Mouse (Mus musculus) lung, embryonic 14.5 days (tissue): ENCODE results near the gene Stambp. TPM values are rescaled to one million over a fixed set of nuclear protein-coding genes. Genes with fewer than 3 reads are reported as not detected.

Source experiments
- ATAC-seq: fragments of 200-750 bp; cut with Nextera tagmentation; 2 replicates; pipeline ENCODE4 v1.8.0; 2017; ENCODE audit warnings: mild to moderate bottlenecking, moderate TSS enrichment, moderate library complexity; ENCODE audit not compliant: insufficient read depth
- DNase-seq: peaks from one replicate; pipeline ENCODE4 v3.0.0-alpha.2; 2015
- H3K27ac ChIP-seq: fragments of 300-500 bp; sonication (generic); 2 replicates; pipeline ENCODE4 v1.5.1; 2014; ENCODE audit warnings: low read depth, mild to moderate bottlenecking, moderate library complexity
- H3K27me3 ChIP-seq: fragments of 300-500 bp; sonication (generic); 2 replicates; pipeline ENCODE4 v1.6.1; 2014; ENCODE audit warnings: low read length, control low read depth; ENCODE audit not compliant: insufficient read depth
- H3K36me3 ChIP-seq: fragments of 300-500 bp; sonication (generic); 2 replicates; pipeline ENCODE4 v1.6.1; 2014; ENCODE audit warnings: control low read depth; ENCODE audit not compliant: insufficient read depth
- H3K4me1 ChIP-seq: fragments of 300-500 bp; sonication (generic); 2 replicates; pipeline ENCODE4 v1.6.1; 2014; ENCODE audit warnings: antibody characterized with exemption, control low read depth; ENCODE audit not compliant: insufficient read depth
- H3K4me2 ChIP-seq: fragments of 300-500 bp; sonication (generic); 2 replicates; pipeline ENCODE4 v1.6.1; 2014; ENCODE audit warnings: mild to moderate bottlenecking
- H3K4me3 ChIP-seq: fragments of 300-500 bp; sonication (generic); 2 replicates; pipeline ENCODE4 v1.5.1; 2014; ENCODE audit warnings: low read depth, low read length
- H3K9ac ChIP-seq: fragments of 300-500 bp; sonication (generic); 2 replicates; pipeline ENCODE4 v1.6.1; 2014
- H3K9me3 ChIP-seq: fragments of 300-500 bp; sonication (generic); 2 replicates; pipeline ENCODE4 v1.6.1; 2016; ENCODE audit warnings: low read depth, low read length, control low read depth
- CTCF ChIP-seq: IDR thresholded peaks from 2 replicates; pipeline ENCODE4 v1.5.1; 2016; ENCODE audit warnings: antibody characterized with exemption, low read depth
- WGBS: fragments of 180-500 bp; shearing (Covaris S2); extraction: QIAGEN DNeasy Blood & Tissue Kit; methylation state at CpG from one replicate; pipeline ENCODE4 v1.1.7; 2014; 5-methylcytosine and 5-hydroxymethylcytosine counted together
- polyA plus RNA-seq: library from polyadenylated mRNA; unstranded; fragments of >200 nt; fragmentation: Nextera tagmentation; extraction: Ambion mirVana; gene quantifications from 2 replicates; pipeline ENCODE4 v1.2.1, GENCODE M21; 2014

The Stambp gene
- polyA plus RNA-seq, 1 experiment from 2014 or later = 18.6 TPM

DNA sequence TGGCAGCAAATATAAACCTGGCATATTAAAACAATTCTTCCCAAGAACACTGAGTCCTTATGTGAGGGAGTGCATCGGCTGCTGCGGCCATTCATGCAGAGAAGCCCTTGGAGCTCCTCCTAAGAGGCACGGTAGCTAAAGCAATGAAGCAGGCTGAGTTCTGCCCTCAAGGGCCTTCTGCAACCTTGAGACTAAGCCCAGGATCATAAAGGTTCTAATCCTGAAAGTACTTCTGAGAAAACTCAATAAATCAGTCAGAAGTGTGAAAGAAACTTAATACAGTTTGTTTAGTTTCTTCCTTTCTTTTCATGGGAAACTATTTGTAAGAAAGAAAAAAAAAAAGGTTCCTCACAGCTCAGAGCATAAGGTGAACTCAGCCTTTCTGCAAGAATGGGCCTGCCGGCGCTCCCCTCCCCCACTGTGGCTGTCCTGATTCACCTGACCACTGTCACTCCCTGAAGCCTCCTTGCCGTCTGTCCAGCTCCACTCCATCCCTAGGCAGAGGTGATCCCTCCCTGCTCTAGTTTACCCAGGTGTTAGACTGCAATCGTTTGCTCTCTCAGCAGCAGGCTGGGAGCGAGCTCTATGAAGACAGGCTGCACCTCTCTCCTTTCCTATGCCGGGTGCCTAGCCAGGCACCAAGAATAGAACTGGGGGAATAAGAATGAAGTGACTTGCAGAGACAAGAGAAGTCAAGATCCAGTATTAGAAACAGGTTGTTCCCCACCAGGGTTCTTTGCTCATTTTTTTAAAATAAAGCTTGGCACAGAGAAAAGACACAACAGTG, 70.8 kb downstream of the Stambp start:
- H3K4me2 ChIP-seq = no peak overlapping the region
- no peak overlapping the region for H3K9ac ChIP-seq
- no peak for ATAC-seq
- H3K36me3 ChIP-seq = no peaks in the 10 kb centered on the region
- H3K27me3 ChIP-seq = no peaks in the 10 kb centered on the region
- H3K4me1 ChIP-seq = no peaks in the 10 kb centered on the region; the same call in 1 of the 2 replicates
- no peak for DNase-seq
- no peaks in the 10 kb centered on the region for H3K9me3 ChIP-seq
- no peak for TF ChIP-seq CTCF
- WGBS = 64% methylated on average over 9 of the region's 9 CpGs
- H3K4me3 ChIP-seq = no peak overlapping the region
- no peak overlapping the region for H3K27ac ChIP-seq

- Histone ChIP-seq H3K9me3 (no peaks in the 10 kb centered on the region), H3K27ac (no peak overlapping the region), H3K36me3 (0 out of 2 replicates have a peak, but pooled peaks cover 4% of the 10 kb centered on the region), H3K4me3 (no peak overlapping the region), H3K27me3 (no peaks in the 10 kb centered on the region), H3K4me2 (no peak overlapping the region), H3K4me1 (no peaks in the 10 kb centered on the region), H3K9ac (no peak overlapping the region)
- ATAC-seq (no peak), DNase-seq (no peak)
- TF ChIP-seq CTCF = peak; percentile 59
- WGBS = 61% methylated on average over 3 of the region's 3 CpGs
Observed at GRCm38 (mm10) chr6:83500462-83500861, 72.1 kb downstream of the Stambp start.

GRCm38 (mm10) chr6:83499078-83499477, 73.5 kb downstream of the Stambp start:
- DNase-seq = no peak
- no peak for ATAC-seq
- TF ChIP-seq CTCF = no peak
- H3K4me2 ChIP-seq = no peak overlapping the region
- no peaks in the 10 kb centered on the region for H3K27me3 ChIP-seq
- H3K36me3 ChIP-seq = peaks cover 9% of the 10 kb centered on the region; the same call in 1 of the 2 replicates
- WGBS = 91% methylated on average over 10 of the region's 10 CpGs
- H3K9me3 ChIP-seq = no peaks in the 10 kb centered on the region
- no peak overlapping the region for H3K4me3 ChIP-seq
- no peaks in the 10 kb centered on the region for H3K4me1 ChIP-seq
- no peak overlapping the region for H3K9ac ChIP-seq
- H3K27ac ChIP-seq = no peak overlapping the region

DNA sequence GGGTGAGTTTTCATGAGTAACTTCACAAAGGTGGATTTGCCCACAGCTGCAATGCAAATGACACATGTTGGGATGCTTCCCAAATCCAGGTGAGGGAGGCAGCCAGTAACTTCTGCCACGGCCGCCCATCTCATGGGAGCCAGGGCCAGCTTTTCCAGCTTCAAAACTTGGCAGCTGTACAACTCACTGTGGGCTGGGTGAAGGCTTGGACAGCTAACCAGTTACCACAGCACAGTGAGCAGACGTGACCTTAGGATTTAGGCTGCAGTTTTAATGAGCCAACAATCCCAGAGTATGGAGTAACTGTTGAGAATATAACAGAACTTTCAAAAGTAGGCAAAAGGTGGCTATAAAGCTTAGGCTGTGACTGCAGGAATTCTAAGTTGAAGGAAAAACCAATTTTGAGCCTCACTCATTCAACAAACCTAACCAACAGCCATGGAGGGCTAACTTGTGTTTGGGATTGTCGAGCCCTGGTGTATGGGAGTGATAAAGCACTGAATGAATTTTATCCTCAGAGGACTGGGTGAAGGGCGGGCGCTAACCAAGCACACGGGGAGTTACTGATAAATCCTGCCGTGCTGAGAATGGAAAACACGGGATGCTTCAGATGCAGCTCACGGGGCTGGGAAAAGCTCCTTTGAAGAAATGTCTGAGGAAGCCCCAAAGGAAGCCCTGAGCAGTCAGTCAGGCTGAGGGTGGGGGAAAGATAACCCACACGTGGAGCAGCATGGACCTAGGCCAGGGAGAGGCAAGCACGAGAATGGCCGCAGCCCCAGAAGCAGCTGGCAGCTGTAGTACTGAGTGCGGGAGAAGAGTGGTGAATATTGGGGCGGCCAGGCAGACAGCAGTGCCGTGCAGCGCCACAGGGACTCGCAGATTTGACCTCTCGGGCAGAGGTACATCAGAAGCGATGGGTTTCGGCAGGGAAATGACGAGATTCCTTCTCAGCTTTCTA, 75.5 kb downstream of the Stambp start:
- peak; percentile 33 for DNase-seq
- ATAC-seq = no peak
- Histone ChIP-seq H3K27ac (no peak overlapping the region), H3K9me3 (no peaks in the 10 kb centered on the region), H3K36me3 (peaks cover 16% of the 10 kb centered on the region; the same call in 1 of the 2 replicates), H3K4me3 (no peak overlapping the region), H3K4me2 (no peak overlapping the region), H3K27me3 (no peaks in the 10 kb centered on the region), H3K4me1 (no peaks in the 10 kb centered on the region), H3K9ac (no peak overlapping the region)
- WGBS = 72% methylated on average over 22 of the region's 22 CpGs
- no peak for TF ChIP-seq CTCF

DNA sequence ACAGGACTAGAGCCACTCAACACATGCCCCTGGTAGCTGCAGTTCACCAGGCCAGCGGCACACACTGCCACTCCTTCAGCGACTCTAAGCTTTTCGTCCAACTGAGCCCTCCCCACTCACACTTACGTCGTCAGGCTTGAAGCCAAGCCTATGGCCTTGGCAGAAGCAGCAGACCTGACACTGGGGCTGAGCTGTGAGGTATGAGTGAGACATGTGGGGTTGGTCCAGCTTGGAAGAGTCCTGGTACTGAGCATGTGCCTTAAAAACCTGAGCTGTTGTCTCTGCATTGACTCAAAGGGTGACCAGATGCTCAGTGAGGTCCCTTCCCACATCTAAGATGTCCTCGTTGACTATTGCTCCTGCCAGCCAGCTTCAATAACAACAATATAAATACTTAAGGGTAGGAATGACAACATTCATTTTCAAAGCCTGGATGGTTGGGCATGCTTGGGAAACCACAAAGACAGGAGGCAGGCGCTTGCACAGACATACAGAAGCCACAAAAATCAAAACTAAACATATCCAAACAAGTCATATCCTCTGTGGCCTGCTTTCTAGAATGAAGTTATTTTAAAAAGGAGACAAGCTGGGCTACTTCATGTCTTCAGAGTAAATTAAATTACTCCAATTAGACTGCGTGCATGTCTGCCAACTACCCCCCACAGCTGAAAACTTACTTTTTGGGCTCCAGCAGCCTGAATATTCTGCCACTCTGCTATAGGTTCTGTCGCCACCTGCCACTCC, 76.3 kb downstream of the Stambp start:
- H3K4me3 ChIP-seq = no peak overlapping the region
- no peak for TF ChIP-seq CTCF
- no peak overlapping the region for H3K27ac ChIP-seq
- peak; percentile 76 for DNase-seq
- no peaks in the 10 kb centered on the region for H3K27me3 ChIP-seq
- no peaks in the 10 kb centered on the region for H3K9me3 ChIP-seq
- H3K9ac ChIP-seq = no peak overlapping the region
- 75% methylated on average over 9 of the region's 9 CpGs for WGBS
- peak; percentile 63; the same call in 1 of the 2 replicates for ATAC-seq
- H3K4me2 ChIP-seq = no peak overlapping the region
- H3K4me1 ChIP-seq = no peaks in the 10 kb centered on the region
- H3K36me3 ChIP-seq = peaks cover 16% of the 10 kb centered on the region; the same call in 1 of the 2 replicates

Other genes starting within 250 kb of the Stambp start
- gene Mthfd2, start 246.8 kb downstream of the Stambp start, polyA plus RNA-seq = 41.6 and 47.3 TPM in 2 replicates
- gene Mob1a, start 246.7 kb downstream of the Stambp start, polyA plus RNA-seq = 93.1 and 93.6 TPM in 2 replicates
- gene Bola3, start 223.6 kb downstream of the Stambp start, polyA plus RNA-seq = 144 and 151 TPM in 2 replicates
- 34.4 and 36.9 TPM in 2 replicates for gene Tet3, start 113.6 kb downstream of the Stambp start, polyA plus RNA-seq
- gene Dguok, start 65.8 kb downstream of the Stambp start, polyA plus RNA-seq = 69.7 and 71.1 TPM in 2 replicates
- gene Actg2, start 36.5 kb downstream of the Stambp start, polyA plus RNA-seq = 204 and 205 TPM in 2 replicates
- gene Clec4f, start 83.5 kb upstream of the Stambp start, polyA plus RNA-seq = not detected in 2 replicates
- not detected in 2 replicates for gene Cd207, start 105.1 kb upstream of the Stambp start, polyA plus RNA-seq
- not detected in 2 replicates for gene Vax2, start 138.5 kb upstream of the Stambp start, polyA plus RNA-seq
- gene Atp6v1b1, start 170.3 kb upstream of the Stambp start, polyA plus RNA-seq = not detected in 2 replicates
- 0.21 TPM in 1 of 2 replicates, not detected in the other for gene Ankrd53, start 189.9 kb upstream of the Stambp start, polyA plus RNA-seq
- gene Tex261, start 203.1 kb upstream of the Stambp start, polyA plus RNA-seq = 74.7 and 77.4 TPM in 2 replicates
- 46.1 and 49.3 TPM in 2 replicates for gene Nagk, start 222.3 kb upstream of the Stambp start, polyA plus RNA-seq